Mouse (Mus musculus) kidney, adult 18-20 months (tissue): ENCODE data around the gene Rsl1d1.
"Not testable (repeated sequence)": the region's sequence is repeated elsewhere in the genome, so short reads cannot be mapped to it uniquely, and the experiment has no call there.

Source experiments
- DNase-seq: peaks from one replicate; pipeline ENCODE4 v3.0.0; 2021

Gene Rsl1d1

GRCm38 (mm10) chr16:11157721-11158120 lies 45.4 kb downstream of the Rsl1d1 start:
- DNase-seq = not testable (repeated sequence)

GRCm38 (mm10) chr16:11154500-11154899 lies 48.6 kb downstream of the Rsl1d1 start:
- DNase-seq = no peak

DNA sequence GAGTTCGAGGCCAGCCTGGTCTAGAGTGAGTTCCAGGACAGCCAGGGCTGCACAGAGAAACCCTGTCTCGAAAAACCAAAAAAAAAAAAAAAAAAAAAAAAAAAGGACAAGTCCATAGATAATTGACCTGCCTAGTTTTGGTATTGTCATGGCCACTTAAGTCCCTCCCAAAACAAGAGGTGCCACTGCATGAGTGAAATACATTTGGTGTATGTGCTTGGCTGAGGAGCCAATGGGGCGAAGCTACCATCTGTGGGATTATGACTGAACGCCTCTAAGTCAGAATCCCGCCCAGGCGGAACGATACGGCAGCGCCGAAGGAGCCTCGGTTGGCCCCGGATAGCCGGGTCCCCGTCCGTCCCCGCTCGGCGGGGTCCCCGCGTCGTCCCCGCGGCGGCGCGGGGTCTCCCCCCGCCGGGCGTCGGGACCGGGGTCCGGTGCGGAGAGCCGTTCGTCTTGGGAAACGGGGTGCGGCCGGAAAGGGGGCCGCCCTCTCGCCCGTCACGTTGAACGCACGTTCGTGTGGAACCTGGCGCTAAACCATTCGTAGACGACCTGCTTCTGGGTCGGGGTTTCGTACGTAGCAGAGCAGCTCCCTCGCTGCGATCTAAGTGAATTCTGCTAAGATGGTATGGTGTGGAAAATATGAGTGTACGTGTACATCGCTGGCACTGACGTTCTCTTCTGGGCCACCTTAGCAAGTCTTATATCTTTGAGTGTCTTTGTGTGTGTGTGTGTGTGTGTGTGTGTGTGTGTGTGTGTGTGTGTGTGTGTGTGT lies 59.2 kb downstream of the Rsl1d1 start:
- DNase-seq = peak; percentile 100
